Mouse (Mus musculus) megakaryocyte-erythroid progenitor cell, adult 5-6 weeks (primary cell): ENCODE results near the gene Gm17655. TPM values are rescaled to one million over a fixed set of nuclear protein-coding genes. Genes with fewer than 3 reads are reported as not detected.
"Not testable (repeated sequence)": the region's sequence is repeated elsewhere in the genome, so short reads cannot be mapped to it uniquely, and the experiment has no call there.

Experiments used
- ATAC-seq: replicated peaks from 2 replicates; pipeline ENCODE4 v1.8.0; 2016; ENCODE audit warnings: mild to moderate bottlenecking, inconsistent platforms; ENCODE audit not compliant: severe bottlenecking, poor library complexity, low FRiP score, low TSS enrichment
- total RNA-seq, 2 experiments: library from RNA; stranded (forward) in 1 of 2; stranded (reverse) in 1 of 2; fragments of 200-1000, 215-1000 nt in 1 of 2; fragments of >200 nt in 1 of 2; fragmentation: Nextera tagmentation in 1 of 2; gene quantifications; 2 replicates each; pipeline ENCODE4 v1.2.3; 2014 to 2017

Gene Gm17655
- total RNA-seq, 2 experiments from 2014 or later, result 4.1 to 4.5 TPM

DNA sequence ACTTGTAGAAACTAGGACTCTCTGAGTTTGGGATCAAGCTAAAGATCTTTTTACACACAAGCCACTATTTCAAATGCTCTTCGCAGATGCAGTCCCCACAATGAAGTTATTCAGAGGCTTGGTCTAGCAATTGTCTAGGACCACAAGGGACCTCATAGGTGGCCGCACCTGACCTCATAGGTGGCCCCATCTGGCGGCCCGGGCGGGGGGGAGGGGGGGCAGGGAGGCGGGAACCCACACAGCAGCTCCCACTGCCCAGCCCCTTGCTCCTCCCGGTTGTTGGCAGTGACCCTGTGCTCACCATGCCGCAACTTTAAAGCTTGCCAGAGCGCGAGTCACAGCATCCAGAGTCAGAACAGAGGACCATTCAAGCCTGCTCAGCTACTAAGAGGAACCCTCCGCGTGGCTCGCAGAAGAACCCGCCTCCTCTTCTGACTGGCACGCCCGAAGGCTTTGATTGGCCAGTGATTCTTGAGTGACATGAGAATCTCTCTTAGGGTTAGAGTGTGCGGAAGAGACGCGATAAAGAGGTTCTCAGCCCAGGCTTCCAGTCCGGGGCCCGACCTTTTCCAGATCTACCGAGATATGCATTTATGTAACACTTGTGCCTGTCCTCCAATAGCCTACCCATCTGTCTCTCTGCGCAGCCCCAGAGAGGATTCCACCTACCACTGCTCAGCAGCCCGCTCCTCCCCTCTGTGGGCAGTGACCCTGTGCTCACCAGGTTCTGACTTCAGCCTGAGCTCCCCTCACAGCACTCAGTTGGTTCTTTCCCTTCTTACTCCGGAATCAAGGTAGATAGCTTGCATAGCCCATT is 21.9 kb upstream of the Gm17655 start, which contains the start of gene Gm35315:
Gm35315 (minus strand) TSS at position 391 of the 817 bp plus-strand sequence.
- peak; percentile 99 for ATAC-seq

GRCm38 (mm10) chr5:110091546-110091945 is 19.2 kb upstream of the Gm17655 start:
- no peak for ATAC-seq

GRCm38 (mm10) chr5:110086161-110086866 is 14.0 kb upstream of the Gm17655 start:
- ATAC-seq, result no peak

- ATAC-seq, result no peak
These were observed 10.6 kb upstream of the Gm17655 start for GRCm38 (mm10) chr5:110082961-110083360.

GRCm38 (mm10) chr5:110057637-110058408 is 14.5 kb downstream of the Gm17655 start:
- ATAC-seq, result peak; percentile 100

GRCm38 (mm10) chr5:110023694-110024427 is 48.5 kb downstream of the Gm17655 start:
- ATAC-seq, result peak; percentile 68; the same call in 1 of the 2 replicates

DNA sequence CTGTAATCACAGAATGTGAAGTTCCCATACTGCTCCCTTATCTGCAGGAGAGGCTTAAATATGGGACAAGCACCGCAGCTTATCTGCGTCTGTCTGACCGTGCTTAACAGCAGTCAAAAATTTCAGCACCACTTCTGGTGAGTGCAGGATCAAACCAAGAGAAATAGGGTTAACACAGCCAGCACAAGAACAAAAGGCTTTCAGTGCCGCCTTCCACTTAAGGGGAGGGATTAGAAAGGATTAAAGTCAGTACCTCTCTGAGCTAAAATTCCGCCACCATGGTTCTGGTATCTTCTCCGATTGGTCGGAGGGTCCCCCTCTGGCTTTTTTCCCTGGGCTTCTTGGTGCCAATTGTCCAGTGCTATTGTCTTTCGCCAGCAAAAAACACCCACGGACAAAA is 49.0 kb downstream of the Gm17655 start:
- ATAC-seq, result peak; percentile 70; the same call in 1 of the 2 replicates

DNA sequence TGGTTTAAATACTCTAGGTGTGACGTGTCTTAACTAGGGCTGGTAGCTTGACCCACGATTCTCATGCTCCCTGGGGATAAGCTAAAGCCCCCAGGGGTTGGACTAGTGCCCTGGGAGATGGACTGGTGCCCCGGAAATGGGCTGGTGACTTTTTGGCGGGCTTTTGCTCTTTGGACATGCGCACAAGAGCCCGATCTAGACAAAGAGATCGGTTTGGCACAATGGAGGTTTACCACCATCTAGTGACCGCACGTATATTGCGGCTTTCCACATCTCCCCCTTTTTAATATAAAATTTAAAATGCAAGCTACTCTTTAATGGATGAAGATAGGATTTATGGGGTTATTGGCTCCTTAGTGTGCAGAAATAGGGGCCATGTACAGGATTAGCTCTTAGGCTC is 56.5 kb downstream of the Gm17655 start:
- not testable (repeated sequence) for ATAC-seq

Other genes starting within 250 kb of the Gm17655 start
- 23.4 and 54.8 TPM in 2 replicates for gene Gm15446, start 149.1 kb downstream of the Gm17655 start, total RNA-seq (2014; fragmentation: Nextera tagmentation)
- 15.1 and 21.4 TPM in 2 replicates for gene Gm15446, start 149.1 kb downstream of the Gm17655 start, total RNA-seq (2017)
- gene Zfp932, start 76.0 kb downstream of the Gm17655 start, total RNA-seq (2014; fragmentation: Nextera tagmentation), result 37.6 and 42.5 TPM in 2 replicates
- 90.7 and 102 TPM in 2 replicates for gene Zfp932, start 76.0 kb downstream of the Gm17655 start, total RNA-seq (2017)
- 3.3 and 5.4 TPM in 2 replicates for gene Gm35315, start 21.9 kb upstream of the Gm17655 start, total RNA-seq (2014; fragmentation: Nextera tagmentation)
- gene Gm35315, start 21.9 kb upstream of the Gm17655 start, total RNA-seq (2017), result 1.4 and 4.0 TPM in 2 replicates
- not detected in 2 replicates for gene Plcxd1, start 27.5 kb upstream of the Gm17655 start, total RNA-seq (2014; fragmentation: Nextera tagmentation)
- gene Plcxd1, start 27.5 kb upstream of the Gm17655 start, total RNA-seq (2017), result 0.50 TPM in 1 of 2 replicates, not detected in the other
- gene Gtpbp6, start 35.7 kb upstream of the Gm17655 start, total RNA-seq (2014; fragmentation: Nextera tagmentation), result 27.2 and 35.0 TPM in 2 replicates
- gene Gtpbp6, start 35.7 kb upstream of the Gm17655 start, total RNA-seq (2017), result 14.5 and 32.6 TPM in 2 replicates
- 4.1 and 10.3 TPM in 2 replicates for gene Zfp605, start 37.6 kb upstream of the Gm17655 start, total RNA-seq (2014; fragmentation: Nextera tagmentation)
- 8.2 and 8.9 TPM in 2 replicates for gene Zfp605, start 37.6 kb upstream of the Gm17655 start, total RNA-seq (2017)
- gene Chfr, start 63.3 kb upstream of the Gm17655 start, total RNA-seq (2014; fragmentation: Nextera tagmentation), result 32.4 and 33.7 TPM in 2 replicates
- gene Chfr, start 63.3 kb upstream of the Gm17655 start, total RNA-seq (2017), result 39.9 and 60.4 TPM in 2 replicates
- 20.2 and 25.2 TPM in 2 replicates for gene Golga3, start 104.2 kb upstream of the Gm17655 start, total RNA-seq (2014; fragmentation: Nextera tagmentation)
- gene Golga3, start 104.2 kb upstream of the Gm17655 start, total RNA-seq (2017), result 38.9 and 45.3 TPM in 2 replicates
- gene Ankle2, start 158.5 kb upstream of the Gm17655 start, total RNA-seq (2014; fragmentation: Nextera tagmentation), result 27.2 and 30.6 TPM in 2 replicates
- gene Ankle2, start 158.5 kb upstream of the Gm17655 start, total RNA-seq (2017), result 48.1 and 52.9 TPM in 2 replicates
- 52.9 and 53.2 TPM in 2 replicates for gene Pgam5, start 197.4 kb upstream of the Gm17655 start, total RNA-seq (2014; fragmentation: Nextera tagmentation)
- gene Pgam5, start 197.4 kb upstream of the Gm17655 start, total RNA-seq (2017), result 45.3 and 53.1 TPM in 2 replicates
- 14.6 and 42.8 TPM in 2 replicates for gene Pxmp2, start 213.7 kb upstream of the Gm17655 start, total RNA-seq (2014; fragmentation: Nextera tagmentation)
- 15.4 and 18.7 TPM in 2 replicates for gene Pxmp2, start 213.7 kb upstream of the Gm17655 start, total RNA-seq (2017)
- 124 and 127 TPM in 2 replicates for gene Pole, start 213.8 kb upstream of the Gm17655 start, total RNA-seq (2014; fragmentation: Nextera tagmentation)
- 45.6 and 51.5 TPM in 2 replicates for gene Pole, start 213.8 kb upstream of the Gm17655 start, total RNA-seq (2017)